Mouse (Mus musculus): ENCODE results near the gene Max. TPM values are rescaled to one million over a fixed set of nuclear protein-coding genes. Genes with fewer than 3 reads are reported as not detected.

Max gene
- 13.8 and 16.5 TPM in 2 replicates for polyA plus RNA-seq (2016; fragmentation: Nextera tagmentation; extraction: Ambion mirVana)

DNA sequence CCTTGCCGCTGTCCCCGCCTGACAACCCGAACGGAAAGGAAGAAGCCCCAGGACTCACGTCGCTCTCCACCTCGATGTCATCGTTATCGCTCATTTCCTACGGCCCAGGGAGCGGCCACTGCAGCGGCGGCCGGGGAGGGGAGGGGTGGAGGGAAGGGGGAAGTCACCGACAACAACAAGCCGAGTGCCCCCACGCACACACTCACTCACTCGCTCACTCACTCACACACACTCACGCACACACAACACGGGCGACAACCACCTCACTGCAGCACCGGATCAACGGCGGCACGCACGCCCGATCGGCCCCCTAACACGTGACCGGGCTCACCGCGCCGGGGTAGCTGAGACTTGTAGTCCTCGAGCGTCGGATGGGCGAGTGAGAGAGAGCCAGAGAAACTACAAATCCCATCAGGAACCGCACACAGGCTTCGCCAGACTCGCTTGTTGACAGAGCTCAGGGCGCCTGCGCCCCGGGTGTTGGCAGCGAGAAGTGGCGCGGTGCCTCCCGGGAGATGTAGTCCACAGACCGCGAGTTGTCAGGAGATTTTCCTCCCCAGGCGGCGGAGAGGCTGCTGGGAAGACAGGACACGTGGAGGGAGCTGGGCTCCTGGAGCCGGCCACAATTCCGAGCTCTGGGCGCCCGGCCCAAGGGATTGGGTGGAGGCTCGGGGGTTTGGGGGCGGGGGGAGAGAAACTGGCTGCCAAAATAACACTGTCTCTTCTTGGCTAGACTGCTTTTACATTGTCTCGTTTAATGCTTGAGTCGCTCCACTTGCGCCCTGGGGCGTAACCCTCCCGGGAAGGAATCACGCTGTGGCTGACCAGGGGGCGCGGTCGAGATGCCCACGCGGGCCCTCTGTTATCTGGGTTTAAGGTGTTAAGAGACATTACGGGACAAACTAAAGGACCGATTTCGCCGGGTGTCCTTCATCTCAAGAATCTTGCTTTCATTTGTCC, at the start of gene Max:
Max (minus strand) TSS at position 270 of the 960 bp plus-strand sequence.
- under 1% methylated on average over 64 of the region's 73 CpGs for WGBS
- H3K4me1 ChIP-seq = peaks cover 13% of the 10 kb centered on the region
- no peaks in the 10 kb centered on the region for H3K9me3 ChIP-seq
- H3K4me3 ChIP-seq = peak within 1 kb of the TSS; percentile 94
- H3K4me2 ChIP-seq (replicated peaks) = peak within 1 kb of the TSS; percentile 94
- H3K9ac ChIP-seq (replicated peaks) = peak within 1 kb of the TSS; percentile 90
- ATAC-seq (ENCODE audit: low FRiP score, low read depth) = peak; percentile 99
- no peaks in the 10 kb centered on the region for H3K27me3 ChIP-seq
- peak within 1 kb of the TSS; percentile 55 for H3K27ac ChIP-seq (replicated peaks)
- H3K36me3 ChIP-seq = peaks cover 14% of the 10 kb centered on the region

DNA sequence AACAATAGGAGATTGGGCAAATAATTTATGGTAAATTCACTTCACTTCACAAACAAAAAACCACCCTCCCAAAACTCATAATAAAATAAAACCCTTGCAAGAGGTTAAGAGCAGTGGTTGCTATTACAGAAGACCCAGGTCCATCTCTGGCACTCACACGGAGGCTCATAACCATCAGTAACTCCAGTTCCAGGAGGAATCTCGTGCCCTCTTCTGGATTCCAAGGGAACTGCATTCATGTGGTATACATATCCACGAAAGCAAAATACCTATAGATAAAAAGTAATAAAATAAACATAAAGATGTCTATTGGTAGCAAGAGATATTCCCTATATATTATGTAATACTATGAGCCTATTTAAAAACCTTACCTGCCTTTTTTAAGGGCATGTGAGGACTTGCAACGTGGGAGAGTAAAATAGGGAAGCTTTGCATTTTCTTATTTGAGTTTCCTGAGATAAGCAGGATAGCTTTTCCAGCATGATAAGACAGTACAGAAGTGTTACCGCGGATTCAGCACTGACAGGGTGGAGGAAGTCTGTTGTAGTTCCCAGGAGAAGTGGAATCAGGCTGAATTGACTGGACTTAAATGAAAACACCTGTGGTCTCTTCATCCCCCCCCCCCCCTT, 49.2 kb upstream of the Max start:
- Histone ChIP-seq H3K9me3 (no peaks in the 10 kb centered on the region), H3K4me3 (no peak overlapping the region), H3K4me1 (0 out of 2 replicates have a peak, but pooled peaks cover 4% of the 10 kb centered on the region), H3K27me3 (0 out of 2 replicates have a peak, but pooled peaks cover 9% of the 10 kb centered on the region), H3K27ac (replicated peaks) (no peak overlapping the region), H3K36me3 (no peaks in the 10 kb centered on the region), H3K9ac (replicated peaks) (no peak overlapping the region), H3K4me2 (replicated peaks) (no peak overlapping the region)
- ATAC-seq (ENCODE audit: low FRiP score, low read depth) = no peak
- 69% methylated on average over 6 of the region's 6 CpGs for WGBS

DNA sequence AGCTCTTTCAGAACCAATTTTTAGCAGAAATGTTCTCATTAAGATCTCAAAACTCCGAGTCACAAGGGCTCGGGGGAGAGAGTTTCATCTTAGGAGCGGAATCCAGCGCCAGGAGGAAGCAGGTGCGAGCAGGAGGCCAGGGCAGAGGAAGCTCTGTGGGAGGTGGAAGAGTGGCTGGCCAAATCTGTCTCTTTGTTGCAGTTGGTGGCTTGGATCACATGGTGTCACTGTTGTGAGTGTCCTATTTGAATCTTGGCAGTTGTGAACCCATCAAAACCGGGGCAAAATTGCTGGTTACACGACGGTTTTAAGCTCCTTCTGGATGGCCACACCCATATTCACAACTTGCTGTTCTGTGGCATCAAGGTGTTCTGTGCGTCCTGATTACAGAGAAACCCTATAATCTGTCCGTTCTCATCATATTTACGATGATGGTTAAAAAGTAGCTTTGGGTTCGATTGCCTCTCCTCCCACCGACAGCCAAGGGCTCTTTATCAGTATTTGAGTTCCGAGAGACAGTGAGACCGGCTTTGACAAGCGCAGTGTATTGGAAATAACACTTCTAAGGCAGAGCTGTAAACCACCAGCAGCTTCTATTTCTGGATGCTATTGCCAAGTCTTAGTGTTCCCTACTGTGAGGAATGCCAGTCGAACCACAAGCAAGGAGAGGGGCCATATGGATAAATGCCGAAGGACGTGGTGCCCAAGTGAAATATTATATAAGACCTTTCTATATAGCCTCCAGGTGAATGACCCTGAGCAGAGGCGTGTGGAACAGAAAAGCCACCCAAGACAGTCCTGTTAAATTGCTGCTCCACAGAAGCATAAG, 47.4 kb upstream of the Max start:
- Histone ChIP-seq H3K36me3 (no peaks in the 10 kb centered on the region), H3K4me3 (no peak overlapping the region), H3K4me1 (0 out of 2 replicates have a peak, but pooled peaks cover 4% of the 10 kb centered on the region), H3K9ac (replicated peaks) (no peak overlapping the region), H3K27me3 (0 out of 2 replicates have a peak, but pooled peaks cover 14% of the 10 kb centered on the region), H3K27ac (replicated peaks) (no peak overlapping the region), H3K4me2 (replicated peaks) (no peak overlapping the region), H3K9me3 (no peaks in the 10 kb centered on the region)
- no peak for ATAC-seq (ENCODE audit: low FRiP score, low read depth)
- 68% methylated on average over 20 of the region's 20 CpGs for WGBS

DNA sequence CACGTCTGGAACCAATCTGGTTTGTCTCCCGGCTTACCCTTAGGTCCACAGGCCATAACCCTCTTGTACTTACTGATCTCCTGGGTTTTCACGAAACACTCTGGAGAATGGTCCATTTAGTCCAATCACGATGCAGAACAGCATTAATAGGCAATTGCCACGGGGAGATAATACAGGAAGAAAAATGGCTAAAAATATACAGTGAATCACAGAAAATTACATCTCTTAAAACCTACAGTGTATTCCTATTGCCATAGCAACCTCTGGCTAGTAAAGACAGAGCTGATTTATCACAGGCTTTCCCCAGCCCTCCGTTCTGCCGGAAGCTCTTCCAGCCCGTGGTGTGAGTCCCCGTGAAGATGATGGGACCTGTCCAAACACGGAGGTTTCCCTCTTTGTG, 42.9 kb upstream of the Max start:
- H3K36me3 ChIP-seq = no peaks in the 10 kb centered on the region
- H3K9me3 ChIP-seq = no peaks in the 10 kb centered on the region
- no peak overlapping the region for H3K27ac ChIP-seq (replicated peaks)
- no peak overlapping the region for H3K4me3 ChIP-seq
- no peak overlapping the region for H3K9ac ChIP-seq (replicated peaks)
- no peak overlapping the region for H3K4me2 ChIP-seq (replicated peaks)
- 64% methylated on average over 10 of the region's 10 CpGs for WGBS
- H3K4me1 ChIP-seq = peaks cover 14% of the 10 kb centered on the region
- no peak for ATAC-seq (ENCODE audit: low FRiP score, low read depth)
- peaks cover 20% of the 10 kb centered on the region; the same call in 1 of the 2 replicates for H3K27me3 ChIP-seq

DNA sequence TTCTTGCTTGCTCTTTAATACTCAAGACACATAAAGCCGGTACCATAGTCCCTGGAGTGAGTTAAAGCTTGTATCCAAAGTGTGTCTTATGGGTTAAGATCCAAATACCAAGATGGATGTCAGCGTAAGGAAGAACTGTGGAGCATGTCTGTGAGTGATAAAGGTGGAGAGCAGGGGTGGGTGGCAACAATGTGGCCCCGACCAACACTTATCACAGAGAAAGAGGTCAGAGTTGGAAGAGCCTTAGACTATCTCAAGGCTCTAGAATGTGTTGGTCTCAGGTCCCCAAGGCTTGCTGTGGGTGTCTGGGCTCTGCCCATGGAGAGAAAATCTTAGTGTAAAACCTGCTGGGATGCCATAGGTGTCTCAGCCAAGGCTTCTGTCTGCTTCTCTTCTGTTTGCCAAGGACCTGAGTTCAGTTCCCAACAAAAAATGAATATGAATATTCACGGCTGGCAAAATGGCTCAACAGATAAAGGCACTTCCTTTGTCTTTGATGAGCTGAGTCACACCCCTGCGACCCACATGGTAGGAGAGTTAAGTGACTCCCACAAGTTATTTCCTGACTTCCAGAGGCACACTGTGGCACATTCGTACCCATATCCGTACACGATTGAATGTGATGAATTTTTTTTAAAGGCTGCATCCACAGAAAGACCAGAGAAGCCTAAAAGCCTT, 40.7 kb upstream of the Max start:
- no peaks in the 10 kb centered on the region for H3K9me3 ChIP-seq
- H3K36me3 ChIP-seq = no peaks in the 10 kb centered on the region
- no peak overlapping the region for H3K4me3 ChIP-seq
- no peak overlapping the region for H3K4me2 ChIP-seq (replicated peaks)
- peaks cover 13% of the 10 kb centered on the region; the same call in 1 of the 2 replicates for H3K27me3 ChIP-seq
- no peak overlapping the region for H3K9ac ChIP-seq (replicated peaks)
- no peak overlapping the region for H3K27ac ChIP-seq (replicated peaks)
- no peak for ATAC-seq (ENCODE audit: low FRiP score, low read depth)
- peaks cover 10% of the 10 kb centered on the region for H3K4me1 ChIP-seq
- WGBS = 90% methylated on average over 8 of the region's 8 CpGs

DNA sequence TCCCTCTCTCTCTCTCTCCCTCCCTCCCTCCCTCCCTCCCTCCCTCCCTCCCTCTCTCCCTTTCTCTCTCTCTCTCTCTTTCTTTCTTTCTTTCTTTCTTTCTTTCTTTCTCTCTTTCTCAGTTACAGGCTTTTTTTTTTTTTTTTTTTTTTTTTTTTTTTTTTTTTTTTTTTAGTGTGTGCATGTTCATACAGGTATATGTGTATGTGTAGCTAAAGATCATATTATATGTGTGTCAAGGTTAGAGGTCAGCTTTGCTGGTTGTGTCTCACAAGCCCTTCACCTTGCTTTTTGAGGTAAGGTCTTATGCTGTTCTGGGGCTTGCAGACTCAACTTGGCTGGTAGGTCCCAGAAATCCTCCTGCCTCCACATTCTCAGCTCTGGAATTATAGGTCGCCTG, 39.3 kb upstream of the Max start:
- no peak overlapping the region for H3K4me2 ChIP-seq (replicated peaks)
- H3K27ac ChIP-seq (replicated peaks) = no peak overlapping the region
- no peaks in the 10 kb centered on the region for H3K36me3 ChIP-seq
- peaks cover 10% of the 10 kb centered on the region for H3K4me1 ChIP-seq
- peaks cover 12% of the 10 kb centered on the region; the same call in 1 of the 2 replicates for H3K27me3 ChIP-seq
- H3K4me3 ChIP-seq = no peak overlapping the region
- H3K9me3 ChIP-seq = no peaks in the 10 kb centered on the region
- no peak for ATAC-seq (ENCODE audit: low FRiP score, low read depth)
- 70% methylated on average over 1 of the region's 1 CpGs for WGBS
- no peak overlapping the region for H3K9ac ChIP-seq (replicated peaks)

DNA sequence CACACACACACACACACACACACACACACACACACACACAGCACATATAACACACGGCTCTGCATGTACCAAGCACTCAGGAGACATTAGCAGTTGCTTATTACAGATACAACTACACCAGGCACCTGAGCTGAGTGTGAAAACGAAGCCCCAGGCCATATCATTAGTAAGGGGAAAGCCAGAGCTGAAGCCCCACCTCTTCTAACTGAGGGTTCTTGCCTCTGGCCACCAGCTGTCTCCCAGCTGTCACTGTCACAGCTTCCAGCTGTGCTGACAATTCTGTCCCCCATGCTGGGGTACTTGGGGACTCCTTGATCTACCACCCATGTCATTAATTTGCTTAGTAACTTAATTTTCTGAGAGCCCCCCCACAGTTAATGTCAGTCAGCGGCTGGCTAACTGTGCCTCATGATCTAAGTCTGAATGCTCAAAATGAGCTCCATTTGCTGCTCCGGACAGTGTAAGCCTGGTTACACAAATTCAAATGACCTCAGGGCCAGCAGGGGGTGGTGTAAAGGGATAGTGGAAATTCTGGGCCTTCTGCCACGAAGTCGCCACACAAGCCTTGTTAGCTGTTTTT, 38.8 kb upstream of the Max start:
- H3K36me3 ChIP-seq = no peaks in the 10 kb centered on the region
- ATAC-seq (ENCODE audit: low FRiP score, low read depth) = peak; percentile 78
- peaks cover 12% of the 10 kb centered on the region; the same call in 1 of the 2 replicates for H3K27me3 ChIP-seq
- H3K9ac ChIP-seq (replicated peaks) = no peak overlapping the region
- H3K4me3 ChIP-seq = no peak overlapping the region
- no peaks in the 10 kb centered on the region for H3K9me3 ChIP-seq
- 11% methylated on average over 6 of the region's 6 CpGs for WGBS
- H3K4me1 ChIP-seq = peaks cover 10% of the 10 kb centered on the region
- no peak overlapping the region; the same call in 1 of the 2 replicates for H3K27ac ChIP-seq (replicated peaks)
- no peak overlapping the region for H3K4me2 ChIP-seq (replicated peaks)

DNA sequence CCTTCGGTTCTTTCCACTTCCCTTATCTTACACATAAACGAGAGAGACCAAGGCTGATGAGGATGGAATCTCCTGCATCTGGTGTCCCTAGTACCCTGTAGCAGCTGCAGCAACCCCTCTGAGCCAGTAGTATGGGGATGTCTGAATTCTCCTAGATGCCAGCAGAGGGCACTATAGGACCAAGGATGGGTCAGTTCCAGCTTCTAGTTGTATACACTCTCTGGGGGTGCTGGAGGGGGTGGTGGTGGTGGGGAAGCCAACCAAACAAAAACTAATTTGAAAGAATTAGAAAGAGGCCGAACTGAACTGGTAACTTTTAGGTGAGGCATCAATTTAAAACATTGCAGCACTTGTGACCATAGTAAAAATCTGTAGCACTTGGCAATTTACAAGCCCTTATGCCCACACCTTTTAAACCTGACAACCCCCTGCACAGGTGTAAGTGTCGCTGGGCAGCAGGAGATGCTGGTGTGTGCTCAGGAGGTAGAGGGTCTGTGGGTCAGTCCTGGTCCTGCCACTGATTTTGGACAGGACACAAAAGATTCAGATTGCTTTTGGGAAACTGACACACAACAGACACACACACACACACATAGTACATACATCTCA, 38.2 kb upstream of the Max start:
- Histone ChIP-seq H3K36me3 (no peaks in the 10 kb centered on the region), H3K9me3 (no peaks in the 10 kb centered on the region), H3K27me3 (peaks cover 9% of the 10 kb centered on the region; the same call in 1 of the 2 replicates), H3K9ac (replicated peaks) (no peak overlapping the region), H3K4me1 (peaks cover 10% of the 10 kb centered on the region), H3K27ac (replicated peaks) (no peak overlapping the region; the same call in 1 of the 2 replicates), H3K4me2 (replicated peaks) (no peak overlapping the region), H3K4me3 (no peak overlapping the region)
- WGBS = 21% methylated on average over 4 of the region's 4 CpGs
- peak; percentile 74 for ATAC-seq (ENCODE audit: low FRiP score, low read depth)

DNA sequence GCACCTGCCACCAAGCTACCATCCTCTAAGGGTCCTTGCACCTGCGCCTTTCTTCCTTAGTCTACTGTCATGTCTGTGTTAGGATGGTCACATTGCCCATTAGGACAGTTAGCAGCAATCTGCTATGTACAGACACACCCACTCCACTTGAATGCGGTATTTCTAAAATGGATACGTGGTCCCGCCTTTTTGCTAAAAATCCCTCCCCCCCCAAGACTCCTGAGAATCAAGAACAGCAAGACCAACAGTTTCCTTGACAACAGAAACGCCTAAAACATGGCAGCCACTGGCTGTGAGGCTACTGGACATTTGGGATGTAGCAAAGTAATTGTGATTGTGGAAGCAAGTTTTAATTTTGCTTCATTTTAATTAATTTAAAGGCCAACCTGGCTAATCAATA, 32.8 kb upstream of the Max start:
- Histone ChIP-seq H3K9ac (replicated peaks) (no peak overlapping the region), H3K4me1 (no peaks in the 10 kb centered on the region), H3K36me3 (no peaks in the 10 kb centered on the region), H3K27ac (replicated peaks) (no peak overlapping the region), H3K27me3 (no peaks in the 10 kb centered on the region; the same call in 1 of the 2 replicates), H3K9me3 (no peaks in the 10 kb centered on the region), H3K4me2 (replicated peaks) (no peak overlapping the region), H3K4me3 (no peak overlapping the region)
- no peak for ATAC-seq (ENCODE audit: low FRiP score, low read depth)
- WGBS = 93% methylated on average over 5 of the region's 5 CpGs

DNA sequence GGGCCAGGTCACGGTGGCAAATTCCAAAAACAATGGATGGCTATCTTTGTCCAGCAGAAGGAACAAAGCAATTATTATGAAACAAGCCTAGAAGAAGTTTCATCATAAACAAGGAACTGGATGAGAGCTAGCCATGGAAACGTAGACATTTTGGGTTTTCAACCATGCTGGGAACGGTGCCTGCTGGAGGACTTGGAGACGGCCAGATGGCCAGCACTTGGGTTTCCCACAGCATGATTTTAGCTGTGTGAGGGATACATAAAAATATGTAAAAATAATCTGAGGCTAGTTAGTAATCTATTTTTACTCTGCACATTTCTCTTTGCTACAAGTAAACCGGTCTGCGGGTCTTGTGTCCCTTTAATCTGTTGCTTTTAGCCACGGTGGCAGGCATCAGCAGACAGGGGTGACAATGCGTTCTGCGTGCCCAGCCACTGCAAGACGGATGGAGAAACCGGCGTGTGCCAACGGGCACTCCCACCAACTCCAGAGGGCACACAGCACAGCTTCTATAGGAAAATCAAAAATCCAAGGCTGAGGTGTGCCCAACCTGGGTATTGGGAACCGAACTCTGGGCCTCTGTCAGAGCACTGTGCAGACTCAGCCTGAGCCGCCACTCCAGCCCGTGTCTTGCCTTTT, 31.0 kb upstream of the Max start:
- H3K27me3 ChIP-seq = no peaks in the 10 kb centered on the region; the same call in 1 of the 2 replicates
- H3K27ac ChIP-seq (replicated peaks) = no peak overlapping the region
- no peak overlapping the region for H3K9ac ChIP-seq (replicated peaks)
- 94% methylated on average over 16 of the region's 16 CpGs for WGBS
- H3K4me1 ChIP-seq = no peaks in the 10 kb centered on the region
- no peak overlapping the region for H3K4me2 ChIP-seq (replicated peaks)
- no peaks in the 10 kb centered on the region for H3K9me3 ChIP-seq
- no peak for ATAC-seq (ENCODE audit: low FRiP score, low read depth)
- H3K4me3 ChIP-seq = no peak overlapping the region
- no peaks in the 10 kb centered on the region for H3K36me3 ChIP-seq

All from midbrain, embryonic 12.5 days (tissue).